Mouse (Mus musculus) lung, postnatal 14 days (tissue): ENCODE data around the gene Tesk2.
A peak's percentile ranks its signal among the peaks of the same experiment; 100 is the strongest.

Experiments
- DNase-seq: peaks from one replicate; pipeline ENCODE4 v3.0.0; 2021

Tesk2 gene

GRCm38 (mm10) chr4:116719396-116719795 lies 1.4 kb upstream of the Tesk2 start:
- DNase-seq: peak; percentile 79

- DNase-seq: no peak
These were observed 415 bp downstream of the Tesk2 start for GRCm38 (mm10) chr4:116721098-116721628.

GRCm38 (mm10) chr4:116722230-116722629 lies 1.5 kb downstream of the Tesk2 start:
- DNase-seq: no peak

- no peak for DNase-seq
These were observed 4.7 kb downstream of the Tesk2 start for GRCm38 (mm10) chr4:116725444-116725843.

GRCm38 (mm10) chr4:116727401-116727800 lies 6.7 kb downstream of the Tesk2 start:
- DNase-seq: no peak

GRCm38 (mm10) chr4:116729532-116729931 lies 8.8 kb downstream of the Tesk2 start:
- DNase-seq: no peak

GRCm38 (mm10) chr4:116731077-116731476 lies 10.3 kb downstream of the Tesk2 start:
- DNase-seq: no peak

- no peak for DNase-seq
These were observed 11.6 kb downstream of the Tesk2 start for GRCm38 (mm10) chr4:116732355-116732754.

GRCm38 (mm10) chr4:116734996-116735395 lies 14.2 kb downstream of the Tesk2 start:
- no peak for DNase-seq

GRCm38 (mm10) chr4:116738972-116739751 lies 18.4 kb downstream of the Tesk2 start:
- no peak for DNase-seq

GRCm38 (mm10) chr4:116749750-116750149 lies 29.0 kb downstream of the Tesk2 start:
- DNase-seq: no peak

GRCm38 (mm10) chr4:116761914-116762313 lies 41.2 kb downstream of the Tesk2 start:
- no peak for DNase-seq

- no peak for DNase-seq
These were observed 43.3 kb downstream of the Tesk2 start for GRCm38 (mm10) chr4:116764001-116764400.

- no peak for DNase-seq
These were observed 47.8 kb downstream of the Tesk2 start for GRCm38 (mm10) chr4:116768510-116768909.

- DNase-seq: no peak
These were observed 48.3 kb downstream of the Tesk2 start for GRCm38 (mm10) chr4:116769060-116769459.

- DNase-seq: no peak
These were observed 55.6 kb downstream of the Tesk2 start for GRCm38 (mm10) chr4:116776391-116776790.

GRCm38 (mm10) chr4:116777079-116777478 lies 56.3 kb downstream of the Tesk2 start:
- no peak for DNase-seq

GRCm38 (mm10) chr4:116780541-116780940 lies 59.8 kb downstream of the Tesk2 start:
- DNase-seq: no peak

- DNase-seq: no peak
These were observed 60.6 kb downstream of the Tesk2 start for GRCm38 (mm10) chr4:116781366-116781765.

GRCm38 (mm10) chr4:116782171-116782570 lies 61.4 kb downstream of the Tesk2 start:
- DNase-seq: no peak

- no peak for DNase-seq
These were observed 65.8 kb downstream of the Tesk2 start for GRCm38 (mm10) chr4:116786587-116786986.

- DNase-seq: peak; percentile 9
These were observed 67.4 kb downstream of the Tesk2 start for GRCm38 (mm10) chr4:116787985-116788760.

GRCm38 (mm10) chr4:116788956-116789355 lies 68.2 kb downstream of the Tesk2 start:
- peak; percentile 92 for DNase-seq

- no peak for DNase-seq
These were observed 71.7 kb downstream of the Tesk2 start for GRCm38 (mm10) chr4:116792453-116792852.
